Comparison of ENCODE assay signal across 13 mouse cellular contexts in genomic region chrX:11288306-11288882, GRCm38 (mm10). TPM values are rescaled to one million over a fixed set of nuclear protein-coding genes. Genes with fewer than 3 reads are reported as not detected.
DNase-seq lines count a peak whose midpoint lies in the region; ATAC-seq and TF ChIP-seq lines count a peak whose summit lies in the region.
"Had no signal": no experiment of that assay in that cellular context is flagged by ENCODE, and none has a peak within 500 bp of the region (broad histone marks: within the 10 kb centered on the region; RNA-seq: fewer than 3 reads in every experiment).

No protein-coding gene starts in this region.

- no peaks in the 10 kb centered on the region for H3K4me1 ChIP-seq in heart, embryonic 11.5 days (ENCODE audit: control insufficient read depth, insufficient read depth, low read length)
- H3K4me1 ChIP-seq: megakaryocyte, embryonic 14.5 days had no signal

- no peak overlapping the region for H3K4me3 ChIP-seq in heart, embryonic 11.5 days (ENCODE audit: low read depth, low read length)
- no peak overlapping the region for H3K4me3 ChIP-seq in gastrocnemius, adult 2 months
- H3K4me3 ChIP-seq: megakaryocyte, embryonic 14.5 days had no signal

- no peaks in the 10 kb centered on the region for H3K9me3 ChIP-seq in heart, embryonic 11.5 days (replicated peaks; ENCODE audit: control insufficient read depth, low read length)

- H3K27me3 ChIP-seq in heart, embryonic 11.5 days (ENCODE audit: control insufficient read depth, insufficient read depth, low read length): peaks cover 5% of the 10 kb centered on the region; the same call in 1 of the 2 replicates

- TF ChIP-seq CTCF in gastrocnemius, adult 2 months (IDR thresholded peaks at IDR 0.05): no peak

- DNase-seq in heart, adult 11 months: peak; percentile 84
- DNase-seq in right cerebral cortex, postnatal 10 days (ENCODE audit: low spot score in 2 of 2): peak; percentile 24
- DNase-seq in right cerebral cortex, adult 2 months (ENCODE audit: low spot score in 2 of 2): no peak
- peak; percentile 7 to 13 for DNase-seq in kidney, postnatal 36 days
- DNase-seq in layer of hippocampus, adult 8-10 months (ENCODE audit: low spot score in 2 of 2): no peak
- no peak for DNase-seq in thymus, postnatal 14 days
- no peak for DNase-seq in gastrocnemius, adult 2 months
- DNase-seq: liver; thymus, postnatal 36 days had no signal

- 48% methylated on average over 14 of the region's 14 CpGs for WGBS in heart, embryonic 11.5 days (ENCODE audit: insufficient replicate concordance)

- no peaks in the 10 kb centered on the region for H3K36me3 ChIP-seq in heart, embryonic 11.5 days (ENCODE audit: control insufficient read depth, insufficient read depth, low read length)

- no peak overlapping the region for H3K4me2 ChIP-seq in heart, embryonic 11.5 days

- H3K27ac ChIP-seq in heart, embryonic 11.5 days (ENCODE audit: low read depth, low read length): no peak overlapping the region
- no peak overlapping the region for H3K27ac ChIP-seq in gastrocnemius, adult 2 months

- intact Hi-C loops in gastrocnemius, adult 2 months (cut with DNase I): no loop called here

- no peak for ATAC-seq in heart, embryonic 11.5 days (replicated peaks; ENCODE audit: insufficient number of reproducible peaks, low FRiP score, low TSS enrichment)
- ATAC-seq: CD4-positive, CD25-positive, alpha-beta regulatory T cell, adult 4 months had no signal

- no peak overlapping the region for H3K9ac ChIP-seq in heart, embryonic 11.5 days (ENCODE audit: low read depth, low read length)

RNA-seq across cellular contexts. Expression of gene H2al1a, which starts 10.7 kb away (rescaled TPM):
- not detected in 2 replicates for polyA plus RNA-seq in heart, embryonic 11.5 days (2014; fragmentation: Nextera tagmentation; extraction: Ambion mirVana)
- total RNA-seq in layer of hippocampus, adult 8-10 months (2022): not detected
- not detected for total RNA-seq in gastrocnemius, adult 2 months (2021)
- total RNA-seq: layer of hippocampus, postnatal 25 days had no signal
- polyA plus RNA-seq: CD4-positive, CD25-positive, alpha-beta regulatory T cell, adult 4 months had no signal

RNA-seq across cellular contexts. Expression of gene H2al1b, which starts 13.8 kb away (rescaled TPM):
- polyA plus RNA-seq in heart, embryonic 11.5 days (2014; fragmentation: Nextera tagmentation; extraction: Ambion mirVana): not detected in 2 replicates
- total RNA-seq in layer of hippocampus, adult 8-10 months (2022): not detected
- not detected for total RNA-seq in gastrocnemius, adult 2 months (2021)
- total RNA-seq: layer of hippocampus, postnatal 25 days had no signal
- polyA plus RNA-seq: CD4-positive, CD25-positive, alpha-beta regulatory T cell, adult 4 months had no signal

RNA-seq across cellular contexts. Expression of gene H2al1c, which starts 17.1 kb away (rescaled TPM):
- polyA plus RNA-seq in heart, embryonic 11.5 days (2014; fragmentation: Nextera tagmentation; extraction: Ambion mirVana): not detected in 2 replicates
- not detected for total RNA-seq in layer of hippocampus, adult 8-10 months (2022)
- total RNA-seq in gastrocnemius, adult 2 months (2021): not detected
- total RNA-seq: layer of hippocampus, postnatal 25 days had no signal
- polyA plus RNA-seq: CD4-positive, CD25-positive, alpha-beta regulatory T cell, adult 4 months had no signal

RNA-seq across cellular contexts. Expression of gene H2al1d, which starts 20.2 kb away (rescaled TPM):
- not detected in 2 replicates for polyA plus RNA-seq in heart, embryonic 11.5 days (2014; fragmentation: Nextera tagmentation; extraction: Ambion mirVana)
- total RNA-seq in layer of hippocampus, adult 8-10 months (2022): not detected
- not detected for total RNA-seq in gastrocnemius, adult 2 months (2021)
- total RNA-seq: layer of hippocampus, postnatal 25 days had no signal
- polyA plus RNA-seq: CD4-positive, CD25-positive, alpha-beta regulatory T cell, adult 4 months had no signal

RNA-seq across cellular contexts. Expression of gene H2al1e, which starts 23.3 kb away (rescaled TPM):
- not detected in 2 replicates for polyA plus RNA-seq in heart, embryonic 11.5 days (2014; fragmentation: Nextera tagmentation; extraction: Ambion mirVana)
- total RNA-seq in layer of hippocampus, adult 8-10 months (2022): not detected
- not detected for total RNA-seq in gastrocnemius, adult 2 months (2021)
- total RNA-seq: layer of hippocampus, postnatal 25 days had no signal
- polyA plus RNA-seq: CD4-positive, CD25-positive, alpha-beta regulatory T cell, adult 4 months had no signal

Comparison
In these comparisons a context has a peak if more than half of its experiments do, and no peak if none do; other contexts are left out.
1. DNase-seq: peak in heart, adult 11 months (single experiment), right cerebral cortex, postnatal 10 days (2 of 2) and kidney, postnatal 36 days (2 of 2); none in right cerebral cortex, adult 2 months (0 of 2), layer of hippocampus, adult 8-10 months (0 of 2), thymus, postnatal 14 days (single experiment) and gastrocnemius, adult 2 months (single experiment).